Mouse (Mus musculus) CH12.LX (cell line): ENCODE results near the gene Myo18a. TPM values are rescaled to one million over a fixed set of nuclear protein-coding genes. Genes with fewer than 3 reads are reported as not detected.

Experiments used
- DNase-seq: peaks from one replicate; pipeline ENCODE4 v3.0.0-alpha.2; 2013; ENCODE audit errors: extremely low read depth
- H3K27ac ChIP-seq: 2 replicates; pipeline ENCODE4 v1.5.1; 2012; ENCODE audit warnings: low read depth, mild to moderate bottlenecking, control low read depth, moderate library complexity; ENCODE audit not compliant: insufficient read depth
- H3K27me3 ChIP-seq: replicated peaks from 2 replicates; pipeline ENCODE3; 2012; ENCODE audit warnings: inconsistent platforms
- H3K36me3 ChIP-seq, 2 experiments: replicated peaks in 1 of 2; 2 replicates each; pipeline versions ENCODE3 to v1.6.1; 2012; ENCODE audit warnings: inconsistent platforms in 1 of 2, low read length in 1 of 2, mild to moderate bottlenecking in 1 of 2, mixed read lengths in 1 of 2, moderate library complexity in 1 of 2; ENCODE audit not compliant: control insufficient read depth in 1 of 2, insufficient read depth in 1 of 2
- H3K4me1 ChIP-seq, 2 experiments: 2 replicates each; pipeline ENCODE4 v1.6.1; 2012; ENCODE audit warnings: inconsistent platforms in 1 of 2, moderate library complexity in 1 of 2; ENCODE audit not compliant: insufficient read depth in 2 of 2, control insufficient read depth in 1 of 2
- H3K4me2 ChIP-seq: 2 replicates; pipeline ENCODE4 v1.6.1; 2012; ENCODE audit warnings: low read depth, mild to moderate bottlenecking, control low read depth; ENCODE audit not compliant: poor library complexity, insufficient read depth, severe bottlenecking
- H3K4me3 ChIP-seq, 3 experiments: fragments of 150-350 bp in 1 of 3; sonication (generic) in 1 of 3; replicated peaks in 1 of 3; 2 replicates each; pipeline versions ENCODE3 to v1.5.1; 2011 to 2012; ENCODE audit warnings: low read depth in 2 of 3, low read length in 2 of 3, mild to moderate bottlenecking in 2 of 3, moderate library complexity in 2 of 3, control low read depth in 1 of 3, improper control_type of control experiment in 1 of 3, inconsistent platforms in 1 of 3, mixed read lengths in 1 of 3; ENCODE audit not compliant: poor library complexity in 1 of 3
- H3K79me2 ChIP-seq: replicated peaks from 2 replicates; pipeline ENCODE4 v1.6.1; 2012; ENCODE audit warnings: mild to moderate bottlenecking, moderate library complexity; ENCODE audit not compliant: control insufficient read depth, poor library complexity, insufficient read depth, severe bottlenecking; ENCODE audit errors: extremely low read depth
- H3K9ac ChIP-seq: 2 replicates; pipeline ENCODE4 v1.6.1; 2012; ENCODE audit warnings: low read depth, mild to moderate bottlenecking, control low read depth, moderate library complexity; ENCODE audit not compliant: insufficient read depth
- H3K9me3 ChIP-seq: replicated peaks from 2 replicates; pipeline ENCODE3; 2012; ENCODE audit warnings: low read length, inconsistent platforms, mixed read lengths
- BHLHE40 ChIP-seq: IDR thresholded peaks from 2 replicates; pipeline ENCODE4 v1.6.1; 2011; ENCODE audit warnings: mild to moderate bottlenecking, low read depth, low read length, improper control_type of control experiment
- CHD1 ChIP-seq: IDR thresholded peaks from 2 replicates; pipeline ENCODE4 v1.6.1; 2012; ENCODE audit warnings: low read depth, low read length, improper control_type of control experiment, inconsistent platforms
- CHD2 ChIP-seq: IDR thresholded peaks from 2 replicates; pipeline ENCODE4 v1.6.1; 2011; ENCODE audit warnings: low read length, improper control_type of control experiment
- CTCF ChIP-seq, 2 experiments: IDR thresholded peaks in 1 of 2; conservative IDR thresholded peaks in 1 of 2; 2 replicates each; pipeline ENCODE4 v1.5.1; 2011 to 2012; ENCODE audit warnings: low read depth in 2 of 2, low read length in 2 of 2, improper control_type of control experiment in 1 of 2, inconsistent platforms in 1 of 2, mild to moderate bottlenecking in 1 of 2, moderate library complexity in 1 of 2
- E2F4 ChIP-seq: IDR thresholded peaks from 2 replicates; pipeline ENCODE4 v1.6.1; 2011; ENCODE audit warnings: low read depth, low read length, improper control_type of control experiment; ENCODE audit not compliant: insufficient replicate concordance
- ELF1 ChIP-seq: IDR thresholded peaks from 2 replicates; pipeline ENCODE4 v1.6.1; 2014; ENCODE audit warnings: low read depth, mild to moderate bottlenecking, inconsistent platforms, low read length, improper control_type of control experiment
- GABPA ChIP-seq: IDR thresholded peaks from 2 replicates; pipeline ENCODE4 v1.6.1; 2012; ENCODE audit warnings: low read depth, low read length, improper control_type of control experiment, inconsistent platforms; ENCODE audit not compliant: insufficient replicate concordance
- HCFC1 ChIP-seq: IDR thresholded peaks from 2 replicates; pipeline ENCODE4 v1.6.1; 2012; ENCODE audit warnings: low read depth, mild to moderate bottlenecking, inconsistent platforms, low read length, improper control_type of control experiment
- JUND ChIP-seq: conservative IDR thresholded peaks from 2 replicates; pipeline ENCODE4 v1.6.1; 2011; ENCODE audit warnings: low read depth, low read length, improper control_type of control experiment
- KAT2A ChIP-seq: IDR thresholded peaks from 2 replicates; pipeline ENCODE4 v1.6.1; 2012; ENCODE audit warnings: low read length, improper control_type of control experiment, inconsistent platforms; ENCODE audit not compliant: insufficient replicate concordance
- MAX ChIP-seq: IDR thresholded peaks from 2 replicates; pipeline ENCODE4 v1.6.1; 2011; ENCODE audit warnings: low read length, improper control_type of control experiment
- MEF2A ChIP-seq: IDR thresholded peaks from 2 replicates; pipeline ENCODE4 v1.6.1; 2014; ENCODE audit warnings: low read depth, mild to moderate bottlenecking, inconsistent platforms, low read length, improper control_type of control experiment, borderline replicate concordance
- MXI1 ChIP-seq: IDR thresholded peaks from 2 replicates; pipeline ENCODE4 v1.6.1; 2011; ENCODE audit warnings: mild to moderate bottlenecking, low read depth, low read length, improper control_type of control experiment
- MYC ChIP-seq: IDR thresholded peaks from 2 replicates; pipeline ENCODE4 v1.6.1; 2011; ENCODE audit warnings: low read depth, mild to moderate bottlenecking, improper control_type of control experiment, low read length
- NELFE ChIP-seq: IDR thresholded peaks from 2 replicates; pipeline ENCODE4 v1.6.1; 2011; ENCODE audit warnings: low read depth, low read length, improper control_type of control experiment
- NRF1 ChIP-seq: IDR thresholded peaks from 2 replicates; pipeline ENCODE4 v1.6.1; 2014; ENCODE audit warnings: low read depth, mild to moderate bottlenecking, inconsistent platforms, low read length, improper control_type of control experiment, moderate library complexity
- SMC3 ChIP-seq: IDR thresholded peaks from 2 replicates; pipeline ENCODE4 v1.6.1; 2011; ENCODE audit warnings: low read depth, low read length, improper control_type of control experiment
- TBP ChIP-seq: conservative IDR thresholded peaks from 2 replicates; pipeline ENCODE4 v1.6.1; 2011; ENCODE audit warnings: low read depth, low read length, improper control_type of control experiment
- TCF12 ChIP-seq: IDR thresholded peaks from 2 replicates; pipeline ENCODE4 v1.6.1; 2014; ENCODE audit warnings: low read depth, mild to moderate bottlenecking, inconsistent platforms, low read length, improper control_type of control experiment
- UBTF ChIP-seq: IDR thresholded peaks from 2 replicates; pipeline ENCODE4 v1.6.1; 2012; ENCODE audit warnings: low read depth, mild to moderate bottlenecking, inconsistent platforms, low read length, improper control_type of control experiment, moderate library complexity
- dilution Hi-C: fragments of 300-500 bp; cut with MboI; formaldehyde crosslinking; loops from 2 replicates; pipeline ENCODE4 v1.14.3; 2020; ENCODE audit warnings: low sequenced_read_pairs; ENCODE audit not compliant: extremely low pct_unique_long_range_greater_than_20kb, extremely low pct_ligation_motif_present
- in situ Hi-C: fragments of 300-500 bp; cut with MboI; formaldehyde crosslinking; loops from 3 replicates; pipeline ENCODE4 v1.14.3; 2019; ENCODE audit warnings: low sequenced_read_pairs, low pct_ligation_motif_present, low pct_unique_long_range_greater_than_20kb, mixed read lengths
- polyA plus RNA-seq: library from polyadenylated mRNA; unstranded; fragments of >175 nt; gene quantifications from 2 replicates; pipeline ENCODE4 v1.2.1, GENCODE M21; 2012; ENCODE audit warnings: low read depth; ENCODE audit not compliant: insufficient read length
- total RNA-seq, 2 experiments: library from RNA; depleted of rRNA; stranded (reverse); fragments of 300-350 nt in 1 of 2; fragments of >200 nt in 1 of 2; gene quantifications; 2 replicates each; pipeline ENCODE4 v1.2.3; 2012 to 2014

Myo18a gene
- total and polyA plus RNA-seq, 3 experiments: 6.3 to 24.8 (median 16.8) TPM

DNA sequence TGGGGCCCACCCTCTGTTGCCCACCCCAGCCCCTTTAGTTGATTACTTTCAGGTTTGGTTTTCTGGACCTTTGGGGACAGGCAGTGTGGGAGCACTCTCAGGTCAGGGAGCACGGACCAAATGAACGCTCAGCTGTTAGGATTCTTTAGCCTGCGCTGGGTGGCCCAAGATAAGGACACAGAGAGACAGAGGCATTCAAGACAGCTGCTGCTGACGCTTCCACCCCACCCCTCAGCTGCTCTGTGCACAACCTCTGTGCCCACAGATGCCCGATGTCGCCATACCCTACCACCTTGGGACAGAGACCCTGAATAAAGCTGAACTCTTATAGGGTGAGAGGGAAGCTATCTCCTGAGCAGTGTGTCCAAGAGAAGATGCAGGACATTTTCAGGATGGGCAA is 47.0 kb downstream of the Myo18a start:
- H3K4me2 ChIP-seq: no peak overlapping the region
- TF ChIP-seq MAX (no peak), GABPA (no peak), KAT2A (no peak), HCFC1 (no peak), NRF1 (no peak), BHLHE40 (no peak), UBTF (no peak), TCF12 (no peak), CTCF (conservative IDR thresholded peaks at IDR 0.05 in 1 of 2, IDR thresholded peaks at IDR 0.05 in 1 of 2; ENCODE audit: low read depth in 2 of 2, low read length in 2 of 2) (no peak), NELFE (no peak), MEF2A (no peak), E2F4 (no peak), MXI1 (no peak), SMC3 (no peak), MYC (no peak), CHD1 (no peak)
- in situ Hi-C loops: no loop called here

DNA sequence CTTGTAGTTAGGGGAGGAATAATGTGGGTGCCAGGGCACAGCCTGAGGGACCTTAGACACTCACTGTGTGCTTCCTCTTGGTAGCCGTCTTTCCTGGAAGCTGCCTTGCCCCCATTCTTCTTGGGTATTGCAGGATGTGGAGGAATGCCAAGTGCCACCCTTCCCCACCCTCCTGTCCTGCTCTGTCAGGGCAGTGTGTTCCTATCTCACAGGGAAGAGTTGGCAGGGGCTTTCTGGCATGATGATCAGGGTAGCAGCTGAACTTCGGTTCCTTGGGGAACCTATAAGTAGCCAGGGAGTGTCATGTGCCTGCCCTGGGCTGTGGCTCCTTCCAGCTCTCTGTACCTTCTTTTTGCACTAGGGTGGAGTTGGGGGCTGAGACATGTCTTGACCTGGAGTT is 50.9 kb downstream of the Myo18a start:
- no peak overlapping the region for H3K4me2 ChIP-seq
- no peak overlapping the region for H3K9ac ChIP-seq
- dilution Hi-C loops: no loop called here
- no peaks in the 10 kb centered on the region for H3K79me2 ChIP-seq
- H3K9me3 ChIP-seq: no peaks in the 10 kb centered on the region
- H3K27me3 ChIP-seq: no peaks in the 10 kb centered on the region
- H3K4me1 ChIP-seq: peaks cover 0 to 8% of the 10 kb centered on the region in 2 experiments; a peak in 2 of 4 replicates
- no peak for DNase-seq
- peaks cover 14 to 83% of the 10 kb centered on the region in 2 experiments for H3K36me3 ChIP-seq
- in situ Hi-C loops: no loop called here
- H3K27ac ChIP-seq: no peak overlapping the region
- no peak for TF ChIP-seq MYC
- TF ChIP-seq ELF1: no peak
- no peak for TF ChIP-seq NELFE
- TF ChIP-seq NRF1: no peak
- TF ChIP-seq BHLHE40: no peak
- TF ChIP-seq CHD1: no peak
- TF ChIP-seq MAX: no peak
- no peak for TF ChIP-seq MEF2A
- TF ChIP-seq CHD2: no peak
- TF ChIP-seq TBP: no peak
- TF ChIP-seq JUND: no peak
- no peak for TF ChIP-seq GABPA
- H3K4me3 ChIP-seq: no peak overlapping the region

More for the DNA sequence above, 47.0 kb downstream of the Myo18a start:
- dilution Hi-C loops: no loop called here
- H3K4me1 ChIP-seq: no peaks in the 10 kb centered on the region
- no peaks in the 10 kb centered on the region for H3K79me2 ChIP-seq
- H3K36me3 ChIP-seq: peaks cover 4 to 75% of the 10 kb centered on the region in 2 experiments
- no peak overlapping the region for H3K9ac ChIP-seq
- no peaks in the 10 kb centered on the region for H3K9me3 ChIP-seq
- DNase-seq: no peak
- no peak overlapping the region for H3K4me3 ChIP-seq
- H3K27ac ChIP-seq: no peak overlapping the region
- H3K27me3 ChIP-seq: no peaks in the 10 kb centered on the region
